Mouse (Mus musculus) cerebellum, adult 2 months (tissue): ENCODE measurements around the gene Zcrb1. TPM values are rescaled to one million over a fixed set of nuclear protein-coding genes. Genes with fewer than 3 reads are reported as not detected.

Experiments used
- DNase-seq, 2 experiments: peaks; one replicate each; pipeline ENCODE4 v3.0.0; 2021
- H3K27ac ChIP-seq: fragments of 200-500 bp; 2 replicates; pipeline ENCODE4 v1.5.1; 2012; ENCODE audit warnings: low read length, control low read depth, inconsistent platforms; ENCODE audit not compliant: insufficient read depth
- H3K27me3 ChIP-seq: fragments of 200-500 bp; 2 replicates; pipeline ENCODE4 v1.6.1; 2012; ENCODE audit warnings: inconsistent platforms, mild to moderate bottlenecking, low read length, moderate library complexity; ENCODE audit not compliant: control insufficient read depth, insufficient read depth
- H3K4me1 ChIP-seq: fragments of 200-500 bp; 2 replicates; pipeline ENCODE4 v1.6.1; 2011; ENCODE audit warnings: low read length; ENCODE audit not compliant: control insufficient read depth, insufficient read depth
- H3K4me3 ChIP-seq: fragments of 200-500 bp; replicated peaks from 2 replicates; pipeline ENCODE3; 2011; ENCODE audit warnings: mild to moderate bottlenecking, low read depth, low read length, control low read depth; ENCODE audit not compliant: insufficient read depth
- CTCF ChIP-seq: fragments of 200-500 bp; IDR thresholded peaks from 2 replicates; pipeline ENCODE4 v1.5.1; 2011; ENCODE audit warnings: low read depth, mild to moderate bottlenecking, control low read depth, low read length, moderate library complexity, borderline replicate concordance; ENCODE audit not compliant: insufficient read depth
- POLR2A ChIP-seq: fragments of 200-500 bp; IDR thresholded peaks from 2 replicates; pipeline ENCODE4 v1.6.1; 2011; ENCODE audit warnings: low read length, control low read depth, borderline replicate concordance; ENCODE audit not compliant: insufficient read depth
- WGBS: fragments of 180-500 bp; shearing (Covaris S2); methylation state at CpG from one replicate; pipeline ENCODE4 v1.1.7; 2018; 5-methylcytosine and 5-hydroxymethylcytosine counted together
- polyA plus RNA-seq: library from polyadenylated mRNA; depleted of rRNA; stranded (reverse); fragments of >200 nt; gene quantifications from 2 replicates; pipeline ENCODE4 v1.2.3, GENCODE M21; 2012; rRNA removed

The Zcrb1 gene
- polyA plus RNA-seq: 137 and 157 TPM in 2 replicates

- Histone ChIP-seq H3K27ac (no peak within 1 kb of the TSS), H3K4me1 (0 out of 2 replicates have a peak, but pooled peaks cover 4% of the 10 kb centered on the region), H3K4me3 (peak within 1 kb of the TSS; percentile 56), H3K27me3 (no peaks in the 10 kb centered on the region)
- peak; percentile 85 for DNase-seq
- TF ChIP-seq POLR2A (peak; percentile 54; the same call in 1 of the 2 replicates), CTCF (no peak)
- 1% methylated on average over 100 of the region's 100 CpGs for WGBS
These were observed at the start of gene Zcrb1, which contains the start of gene Pphln1 for GRCm38 (mm10) chr15:93397826-93398698. Gene Zcrb1, minus strand, starts transcription at chr15:93398334. Gene Pphln1, plus strand, starts transcription at chr15:93398350.

GRCm38 (mm10) chr15:93443676-93444075, 45.5 kb upstream of the Zcrb1 start:
- TF ChIP-seq POLR2A (no peak), CTCF (no peak)
- H3K4me3 ChIP-seq: no peak overlapping the region

GRCm38 (mm10) chr15:93442271-93442670, 44.1 kb upstream of the Zcrb1 start:
- WGBS: 93% methylated on average over 4 of the region's 4 CpGs
- no peak for DNase-seq
- no peaks in the 10 kb centered on the region for H3K27me3 ChIP-seq
- H3K4me1 ChIP-seq: no peaks in the 10 kb centered on the region
- H3K27ac ChIP-seq: no peak overlapping the region
- H3K4me3 ChIP-seq: no peak overlapping the region
- TF ChIP-seq POLR2A: no peak

More at GRCm38 (mm10) chr15:93443676-93444075, 45.5 kb upstream of the Zcrb1 start:
- Histone ChIP-seq H3K27ac (no peak overlapping the region), H3K4me1 (no peaks in the 10 kb centered on the region), H3K27me3 (no peaks in the 10 kb centered on the region)
- WGBS: 93% methylated on average over 6 of the region's 6 CpGs
- DNase-seq: no peak

GRCm38 (mm10) chr15:93438663-93439062, 40.5 kb upstream of the Zcrb1 start:
- H3K4me3 ChIP-seq: no peak overlapping the region
- H3K27me3 ChIP-seq: no peaks in the 10 kb centered on the region
- no peak overlapping the region for H3K27ac ChIP-seq
- WGBS: 21% methylated on average over 5 of the region's 5 CpGs
- DNase-seq: peak; percentile 48 to 63
- no peak for TF ChIP-seq POLR2A
- TF ChIP-seq CTCF: peak; percentile 91
- 0 out of 2 replicates have a peak, but pooled peaks cover 3% of the 10 kb centered on the region for H3K4me1 ChIP-seq

GRCm38 (mm10) chr15:93435998-93436397, 37.9 kb upstream of the Zcrb1 start:
- Histone ChIP-seq H3K4me3 (no peak overlapping the region), H3K27ac (no peak overlapping the region), H3K4me1 (0 out of 2 replicates have a peak, but pooled peaks cover 3% of the 10 kb centered on the region), H3K27me3 (no peaks in the 10 kb centered on the region)
- TF ChIP-seq POLR2A (no peak), CTCF (no peak)
- no peak for DNase-seq
- 89% methylated on average over 12 of the region's 12 CpGs for WGBS

- Histone ChIP-seq H3K4me1 (0 out of 2 replicates have a peak, but pooled peaks cover 3% of the 10 kb centered on the region), H3K27me3 (no peaks in the 10 kb centered on the region), H3K4me3 (no peak overlapping the region), H3K27ac (no peak overlapping the region)
- 45% methylated on average over 11 of the region's 11 CpGs for WGBS
- no peak for TF ChIP-seq CTCF
- TF ChIP-seq POLR2A: no peak
- DNase-seq: no peak
These were observed 35.7 kb upstream of the Zcrb1 start for GRCm38 (mm10) chr15:93433811-93434210.

- no peak for DNase-seq
- Histone ChIP-seq H3K27me3 (no peaks in the 10 kb centered on the region), H3K4me3 (no peak overlapping the region), H3K4me1 (no peaks in the 10 kb centered on the region), H3K27ac (no peak overlapping the region)
- WGBS: 97% methylated on average over 1 of the region's 1 CpGs
- no peak for TF ChIP-seq CTCF
These were observed 24.4 kb upstream of the Zcrb1 start for GRCm38 (mm10) chr15:93422537-93422936.

GRCm38 (mm10) chr15:93420596-93420995, 22.5 kb upstream of the Zcrb1 start:
- Histone ChIP-seq H3K27me3 (no peaks in the 10 kb centered on the region), H3K4me3 (no peak overlapping the region), H3K27ac (no peak overlapping the region), H3K4me1 (no peaks in the 10 kb centered on the region)
- TF ChIP-seq CTCF (no peak), POLR2A (no peak)
- no peak for DNase-seq
- WGBS: 67% methylated on average over 7 of the region's 7 CpGs
